Mouse (Mus musculus) limb, embryonic 12.5 days (tissue): ENCODE data around the gene Srcin1. TPM values are rescaled to one million over a fixed set of nuclear protein-coding genes. Genes with fewer than 3 reads are reported as not detected.

ENCODE experiments used
- ATAC-seq: fragments of 200-750 bp; cut with Nextera tagmentation; 2 replicates; pipeline ENCODE4 v1.8.0; 2017; ENCODE audit warnings: low read depth, moderate TSS enrichment; ENCODE audit not compliant: insufficient number of reproducible peaks, insufficient read depth, low FRiP score, low TSS enrichment
- H3K27ac ChIP-seq: fragments of 300-500 bp; sonication (generic); 2 replicates; pipeline ENCODE4 v1.5.1; 2016; ENCODE audit warnings: mild to moderate bottlenecking, moderate library complexity
- H3K27me3 ChIP-seq: fragments of 300-500 bp; sonication (generic); 2 replicates; pipeline ENCODE4 v1.6.1; 2016; ENCODE audit warnings: mild to moderate bottlenecking, moderate library complexity
- H3K36me3 ChIP-seq: fragments of 300-500 bp; sonication (generic); 2 replicates; pipeline ENCODE4 v1.6.1; 2016; ENCODE audit warnings: mild to moderate bottlenecking, moderate library complexity
- H3K4me1 ChIP-seq: fragments of 300-500 bp; sonication (generic); replicated peaks from 2 replicates; pipeline ENCODE4 v1.6.1; 2016
- H3K4me2 ChIP-seq: fragments of 300-500 bp; sonication (generic); 2 replicates; pipeline ENCODE4 v1.6.1; 2016; ENCODE audit warnings: mild to moderate bottlenecking, moderate library complexity
- H3K4me3 ChIP-seq: fragments of 300-500 bp; sonication (generic); replicated peaks from 2 replicates; pipeline ENCODE4 v1.5.1; 2016; ENCODE audit warnings: mild to moderate bottlenecking
- H3K9ac ChIP-seq: fragments of 300-500 bp; sonication (generic); replicated peaks from 2 replicates; pipeline ENCODE4 v1.6.1; 2016; ENCODE audit warnings: mild to moderate bottlenecking, moderate library complexity
- H3K9me3 ChIP-seq: fragments of 300-500 bp; sonication (generic); 2 replicates; pipeline ENCODE4 v1.6.1; 2016; ENCODE audit warnings: mild to moderate bottlenecking, moderate library complexity
- WGBS: fragments of 180-500 bp; shearing (Covaris S2); methylation state at CpG from one replicate; pipeline ENCODE4 v1.1.7; 2016; 5-methylcytosine and 5-hydroxymethylcytosine counted together
- polyA plus RNA-seq: library from polyadenylated mRNA; unstranded; fragments of >200 nt; fragmentation: Nextera tagmentation; extraction: Ambion mirVana; gene quantifications from 2 replicates; pipeline ENCODE4 v1.2.1, GENCODE M21; 2016

The Srcin1 gene
- polyA plus RNA-seq, 1 experiment from 2014 or later = 0.79 TPM

DNA sequence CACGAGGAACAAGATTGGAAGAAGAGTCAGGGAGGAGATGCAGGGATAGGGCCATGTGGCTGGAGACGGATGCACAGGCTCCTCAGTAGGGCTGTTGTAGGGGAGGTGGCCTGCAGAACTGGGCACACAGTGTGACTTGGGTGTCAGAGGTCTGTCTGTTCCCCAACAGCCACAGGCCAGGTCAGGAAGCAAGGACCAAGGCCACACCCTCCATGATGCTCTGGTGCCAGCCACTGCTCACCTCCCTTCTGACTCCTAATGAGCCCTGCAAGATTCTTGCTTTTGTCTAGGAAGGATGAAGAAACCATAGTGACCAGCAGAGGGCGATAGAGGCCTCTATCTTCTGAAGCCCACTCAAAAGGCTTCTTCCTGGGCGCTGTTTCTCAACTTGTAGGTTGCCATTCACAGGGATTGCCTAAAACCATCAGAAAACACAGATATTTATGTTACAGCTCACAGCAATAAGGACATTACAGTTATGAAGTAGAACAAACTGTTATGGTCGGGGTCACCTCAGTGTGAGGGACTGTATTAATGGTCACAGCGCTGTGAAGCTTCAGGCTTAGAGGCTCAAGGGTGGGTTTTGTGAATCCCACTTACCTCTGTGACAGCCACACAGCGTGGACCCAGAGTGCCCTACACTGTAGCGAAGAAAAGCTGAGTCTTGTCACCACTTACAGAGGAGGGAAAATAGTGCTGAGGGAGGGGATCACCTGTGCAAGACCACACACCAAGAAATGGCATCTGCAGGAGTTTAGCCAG is 99.5 kb downstream of the Srcin1 start:
- no peak; the same call in 1 of the 2 replicates for ATAC-seq
- no peak overlapping the region for H3K4me3 ChIP-seq
- no peak overlapping the region for H3K4me2 ChIP-seq
- no peaks in the 10 kb centered on the region for H3K27me3 ChIP-seq
- 62% methylated on average over 8 of the region's 8 CpGs for WGBS
- H3K9ac ChIP-seq = no peak overlapping the region
- H3K27ac ChIP-seq = no peak overlapping the region
- peaks cover 95% of the 10 kb centered on the region for H3K36me3 ChIP-seq
- no peaks in the 10 kb centered on the region for H3K9me3 ChIP-seq
- H3K4me1 ChIP-seq = 0 out of 2 replicates have a peak, but pooled peaks cover under 1% of the 10 kb centered on the region

GRCm38 (mm10) chr11:97471276-97471675 is 104.7 kb downstream of the Srcin1 start:
- 84% methylated on average over 6 of the region's 6 CpGs for WGBS
- no peak overlapping the region for H3K9ac ChIP-seq
- no peak overlapping the region for H3K4me2 ChIP-seq
- H3K4me3 ChIP-seq = no peak overlapping the region
- no peaks in the 10 kb centered on the region for H3K9me3 ChIP-seq
- no peaks in the 10 kb centered on the region for H3K27me3 ChIP-seq
- ATAC-seq = no peak
- peaks cover 99% of the 10 kb centered on the region for H3K36me3 ChIP-seq
- no peak overlapping the region for H3K27ac ChIP-seq
- no peaks in the 10 kb centered on the region for H3K4me1 ChIP-seq

- Histone ChIP-seq H3K36me3 (peaks cover 99% of the 10 kb centered on the region), H3K27ac (no peak overlapping the region)
- WGBS = 93% methylated on average over 7 of the region's 7 CpGs
These were observed 106.2 kb downstream of the Srcin1 start for GRCm38 (mm10) chr11:97469828-97470227.

GRCm38 (mm10) chr11:97468639-97469287 is 107.2 kb downstream of the Srcin1 start:
- H3K4me2 ChIP-seq = no peak overlapping the region
- H3K27me3 ChIP-seq = peaks cover 1% of the 10 kb centered on the region; the same call in 1 of the 2 replicates
- no peak for ATAC-seq
- H3K27ac ChIP-seq = no peak overlapping the region
- H3K4me1 ChIP-seq = no peaks in the 10 kb centered on the region
- 46% methylated on average over 14 of the region's 14 CpGs for WGBS
- no peak overlapping the region for H3K9ac ChIP-seq
- H3K36me3 ChIP-seq = peaks cover 99% of the 10 kb centered on the region
- H3K9me3 ChIP-seq = no peaks in the 10 kb centered on the region
- H3K4me3 ChIP-seq = no peak overlapping the region

More at GRCm38 (mm10) chr11:97469828-97470227, 106.2 kb downstream of the Srcin1 start:
- Histone ChIP-seq H3K4me3 (no peak overlapping the region), H3K4me2 (no peak overlapping the region), H3K9me3 (no peaks in the 10 kb centered on the region), H3K4me1 (no peaks in the 10 kb centered on the region), H3K9ac (no peak overlapping the region), H3K27me3 (no peaks in the 10 kb centered on the region)
- ATAC-seq = no peak

DNA sequence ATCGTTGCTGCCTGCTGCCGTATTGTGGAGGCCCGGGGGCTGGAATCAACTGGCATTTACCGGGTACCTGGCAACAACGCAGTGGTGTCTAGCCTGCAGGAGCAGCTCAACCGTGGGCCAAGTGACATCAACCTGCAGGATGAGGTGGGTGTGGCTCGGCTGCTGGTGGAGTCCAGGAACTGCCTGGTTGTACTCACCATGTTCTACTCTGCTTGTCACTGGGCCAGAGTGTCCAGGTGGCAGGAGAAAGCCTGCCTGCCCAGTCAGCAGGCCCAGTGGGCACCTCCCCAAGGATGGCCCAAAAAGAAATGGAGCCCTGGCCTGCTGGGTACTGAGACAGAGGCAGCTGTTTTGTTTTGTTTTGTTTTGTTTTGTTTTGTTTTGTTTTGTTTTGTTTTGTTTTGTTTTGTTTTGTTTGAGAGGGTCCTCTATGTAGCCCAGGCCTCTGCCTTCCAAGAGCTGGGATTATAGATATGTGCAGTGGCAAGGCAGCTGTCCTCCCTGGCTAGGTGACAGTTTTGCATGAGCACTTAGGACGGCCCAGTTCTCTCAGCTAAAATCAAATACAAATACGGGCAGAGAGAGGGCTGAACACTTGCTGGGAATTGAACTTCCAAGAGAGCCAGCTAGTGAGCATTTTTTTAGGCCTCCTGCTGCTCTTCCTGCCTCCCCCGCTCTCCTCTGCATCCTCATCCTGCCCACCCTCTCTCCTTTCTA is 109.4 kb downstream of the Srcin1 start:
- H3K9ac ChIP-seq = no peak overlapping the region
- no peaks in the 10 kb centered on the region for H3K4me1 ChIP-seq
- WGBS = 84% methylated on average over 10 of the region's 10 CpGs
- H3K36me3 ChIP-seq = peaks cover 97% of the 10 kb centered on the region
- no peak overlapping the region for H3K4me3 ChIP-seq
- ATAC-seq = no peak
- H3K27me3 ChIP-seq = peaks cover 19% of the 10 kb centered on the region; the same call in 1 of the 2 replicates
- H3K27ac ChIP-seq = no peak overlapping the region
- no peaks in the 10 kb centered on the region for H3K9me3 ChIP-seq
- no peak overlapping the region for H3K4me2 ChIP-seq

GRCm38 (mm10) chr11:97465957-97466356 is 110.0 kb downstream of the Srcin1 start:
- H3K4me3 ChIP-seq = no peak overlapping the region
- WGBS = 77% methylated on average over 12 of the region's 12 CpGs
- H3K36me3 ChIP-seq = peaks cover 97% of the 10 kb centered on the region
- no peaks in the 10 kb centered on the region for H3K4me1 ChIP-seq
- H3K4me2 ChIP-seq = no peak overlapping the region
- peaks cover 19% of the 10 kb centered on the region; the same call in 1 of the 2 replicates for H3K27me3 ChIP-seq
- no peaks in the 10 kb centered on the region for H3K9me3 ChIP-seq
- H3K27ac ChIP-seq = 0 out of 2 replicates have a peak overlapping the region, but pooled peaks have one; percentile 1
- ATAC-seq = no peak
- no peak overlapping the region for H3K9ac ChIP-seq

GRCm38 (mm10) chr11:97463991-97464390 is 112.0 kb downstream of the Srcin1 start:
- no peak for ATAC-seq
- H3K36me3 ChIP-seq = peaks cover 95% of the 10 kb centered on the region
- H3K9me3 ChIP-seq = no peaks in the 10 kb centered on the region
- no peak overlapping the region for H3K9ac ChIP-seq
- H3K27me3 ChIP-seq = peaks cover 19% of the 10 kb centered on the region; the same call in 1 of the 2 replicates
- no peak overlapping the region for H3K4me3 ChIP-seq
- H3K27ac ChIP-seq = no peak overlapping the region
- no peak overlapping the region for H3K4me2 ChIP-seq
- WGBS = 85% methylated on average over 4 of the region's 4 CpGs
- no peaks in the 10 kb centered on the region for H3K4me1 ChIP-seq

GRCm38 (mm10) chr11:97463166-97463565 is 112.8 kb downstream of the Srcin1 start:
- peaks cover 96% of the 10 kb centered on the region for H3K36me3 ChIP-seq

DNA sequence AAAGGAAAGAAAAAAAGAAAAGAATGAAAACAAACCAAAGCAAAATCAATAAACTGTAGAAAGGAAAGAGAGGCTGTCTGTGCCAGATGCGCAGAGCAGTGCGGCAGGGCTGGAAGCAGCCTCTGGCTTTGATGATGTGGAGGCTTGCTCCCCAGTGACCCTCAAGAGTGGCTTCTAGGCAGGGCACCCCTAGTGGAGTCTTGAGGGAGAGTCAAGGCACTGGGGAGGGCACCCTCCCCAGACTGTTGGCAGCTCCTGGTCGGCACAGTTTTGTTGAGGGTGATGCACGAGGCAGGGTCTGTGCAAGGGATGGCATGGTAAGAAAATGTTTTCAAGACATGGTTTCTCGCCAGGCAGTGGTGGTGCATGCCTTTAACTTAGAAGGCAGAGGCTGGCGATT is 113.4 kb downstream of the Srcin1 start:
- Histone ChIP-seq H3K27ac (no peak overlapping the region), H3K9me3 (no peaks in the 10 kb centered on the region), H3K36me3 (peaks cover 96% of the 10 kb centered on the region), H3K4me1 (no peaks in the 10 kb centered on the region), H3K4me2 (no peak overlapping the region), H3K4me3 (no peak overlapping the region), H3K27me3 (peaks cover 19% of the 10 kb centered on the region; the same call in 1 of the 2 replicates), H3K9ac (no peak overlapping the region)
- WGBS = 86% methylated on average over 6 of the region's 6 CpGs
- no peak for ATAC-seq

More at GRCm38 (mm10) chr11:97463166-97463565, 112.8 kb downstream of the Srcin1 start:
- peaks cover 19% of the 10 kb centered on the region; the same call in 1 of the 2 replicates for H3K27me3 ChIP-seq
- no peak overlapping the region for H3K4me3 ChIP-seq
- H3K9ac ChIP-seq = no peak overlapping the region
- H3K27ac ChIP-seq = no peak overlapping the region
- no peaks in the 10 kb centered on the region for H3K9me3 ChIP-seq
- no peak overlapping the region for H3K4me2 ChIP-seq
- H3K4me1 ChIP-seq = no peaks in the 10 kb centered on the region
- ATAC-seq = no peak
- 37% methylated on average over 33 of the region's 33 CpGs for WGBS

DNA sequence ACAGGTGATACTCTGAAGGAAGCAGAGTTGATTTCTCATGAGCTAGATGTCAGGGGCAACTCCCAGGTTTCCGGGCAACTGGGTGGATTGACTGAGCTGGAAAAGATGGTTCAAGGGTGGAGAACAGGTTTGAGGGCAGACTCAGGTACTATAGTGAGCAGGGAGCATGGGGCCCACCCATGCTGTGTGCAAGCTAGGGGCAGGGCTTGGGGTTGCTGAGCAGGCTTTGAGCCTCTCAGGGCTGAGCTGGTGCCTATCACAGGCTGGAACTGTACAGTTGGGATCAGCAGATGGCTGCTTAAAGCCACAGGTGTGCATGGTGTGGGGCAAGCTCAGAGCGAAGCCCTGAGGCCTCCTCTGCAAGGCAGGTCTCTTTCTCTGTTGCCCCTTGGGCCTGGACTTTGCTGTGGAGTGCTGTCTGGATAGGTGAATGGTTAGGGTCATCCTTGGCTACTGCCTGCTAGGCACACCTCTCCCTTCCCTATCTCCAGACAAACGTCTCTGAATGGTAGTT is 114.6 kb downstream of the Srcin1 start:
- WGBS = 87% methylated on average over 3 of the region's 3 CpGs
- Histone ChIP-seq H3K27me3 (peaks cover 19% of the 10 kb centered on the region; the same call in 1 of the 2 replicates), H3K4me3 (no peak overlapping the region), H3K4me1 (no peaks in the 10 kb centered on the region), H3K27ac (no peak overlapping the region), H3K9ac (no peak overlapping the region), H3K9me3 (no peaks in the 10 kb centered on the region), H3K4me2 (no peak overlapping the region), H3K36me3 (peaks cover 96% of the 10 kb centered on the region)
- no peak for ATAC-seq
